Mouse (Mus musculus) megakaryocyte, embryonic 14.5 days (primary cell): ENCODE measurements at regions not wholly inside any gene's neighbourhood (a gene's known extent, or its start where the extent isn't known, plus 50 kb on each side); places are given as distances from the start of the nearest gene placed in this dataset.

Source experiments
- H3K27me3 ChIP-seq: replicated peaks from 2 replicates; pipeline ENCODE3; 2012; ENCODE audit warnings: inconsistent platforms
- H3K36me3 ChIP-seq: replicated peaks from 2 replicates; pipeline ENCODE3; 2012; ENCODE audit warnings: low read length, inconsistent platforms, mixed read lengths
- H3K4me1 ChIP-seq: 2 replicates; pipeline ENCODE4 v1.6.1; 2012; ENCODE audit warnings: inconsistent platforms
- H3K4me3 ChIP-seq: replicated peaks from 2 replicates; pipeline ENCODE3; 2012; ENCODE audit warnings: moderate library complexity, mild to moderate bottlenecking, inconsistent platforms
- H3K9me3 ChIP-seq: 2 replicates; pipeline ENCODE4 v1.6.1; 2012; ENCODE audit warnings: inconsistent platforms
- FLI1 ChIP-seq: IDR thresholded peaks from 2 replicates; pipeline ENCODE4 v1.6.1; 2012; ENCODE audit warnings: low read length, inconsistent platforms, mixed read lengths
- GATA1 ChIP-seq: IDR thresholded peaks from 3 replicates; pipeline ENCODE4 v1.6.1; 2012; ENCODE audit warnings: mixed read lengths, low read length, inconsistent platforms, borderline replicate concordance

DNA sequence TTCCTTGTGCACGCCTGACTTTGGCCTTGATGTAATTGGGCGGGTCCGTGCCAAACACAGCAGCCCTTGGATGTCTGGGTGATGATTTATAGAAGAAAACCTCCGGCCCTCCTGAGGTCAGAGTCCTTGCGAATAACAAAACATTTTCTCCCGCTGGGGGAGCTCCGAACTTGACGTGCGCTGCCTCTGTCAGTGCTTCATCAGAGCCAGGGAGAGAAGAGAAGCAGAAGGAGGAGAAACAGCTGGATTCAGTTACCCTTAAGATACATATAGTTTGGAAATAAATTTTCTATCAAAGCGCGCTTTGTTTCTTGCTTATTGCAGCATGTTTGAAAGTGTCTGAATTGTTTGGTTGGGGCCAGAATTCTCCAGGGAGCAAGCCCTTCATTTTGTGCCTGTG is 225.2 kb upstream of the Myocd start:
- no peaks in the 10 kb centered on the region for H3K4me1 ChIP-seq
- H3K27me3 ChIP-seq, result no peaks in the 10 kb centered on the region
- no peaks in the 10 kb centered on the region for H3K36me3 ChIP-seq
- no peak for TF ChIP-seq FLI1
- TF ChIP-seq GATA1, result no peak
- no peak overlapping the region for H3K4me3 ChIP-seq
- no peaks in the 10 kb centered on the region for H3K9me3 ChIP-seq

DNA sequence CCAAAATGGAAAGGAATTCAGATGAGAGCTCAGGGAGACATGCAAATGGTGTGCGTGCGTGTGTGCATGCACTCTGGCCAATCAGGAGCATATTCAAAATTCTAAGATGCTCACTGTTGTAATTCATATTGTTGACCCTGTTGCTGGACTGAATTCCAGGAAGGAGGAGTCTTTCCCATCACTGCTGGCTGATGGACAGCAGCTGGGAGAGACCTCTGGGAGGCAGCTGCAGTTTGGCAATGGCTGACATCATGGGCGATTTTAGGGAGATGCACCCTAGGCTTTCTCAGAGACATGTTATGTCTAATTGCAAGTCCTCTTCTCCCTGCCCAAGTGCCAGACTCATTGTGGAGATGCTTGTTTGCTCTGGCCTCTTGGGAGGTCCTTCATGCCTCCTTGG is 220.6 kb upstream of the Myocd start:
- Histone ChIP-seq H3K36me3 (no peaks in the 10 kb centered on the region), H3K4me3 (no peak overlapping the region), H3K27me3 (no peaks in the 10 kb centered on the region), H3K9me3 (no peaks in the 10 kb centered on the region; the same call in 1 of the 2 replicates), H3K4me1 (no peaks in the 10 kb centered on the region)
- TF ChIP-seq GATA1, result no peak
- no peak for TF ChIP-seq FLI1

GRCm38 (mm10) chr11:65475821-65476540 is 206.2 kb upstream of the Myocd start:
- Histone ChIP-seq H3K36me3 (no peaks in the 10 kb centered on the region), H3K27me3 (no peaks in the 10 kb centered on the region), H3K9me3 (no peaks in the 10 kb centered on the region), H3K4me1 (no peaks in the 10 kb centered on the region), H3K4me3 (no peak overlapping the region)
- TF ChIP-seq FLI1 (no peak), GATA1 (no peak)

- peak overlapping the region; percentile 16 for H3K4me3 ChIP-seq
These were observed 205.5 kb upstream of the Myocd start for GRCm38 (mm10) chr11:65475302-65475701.

DNA sequence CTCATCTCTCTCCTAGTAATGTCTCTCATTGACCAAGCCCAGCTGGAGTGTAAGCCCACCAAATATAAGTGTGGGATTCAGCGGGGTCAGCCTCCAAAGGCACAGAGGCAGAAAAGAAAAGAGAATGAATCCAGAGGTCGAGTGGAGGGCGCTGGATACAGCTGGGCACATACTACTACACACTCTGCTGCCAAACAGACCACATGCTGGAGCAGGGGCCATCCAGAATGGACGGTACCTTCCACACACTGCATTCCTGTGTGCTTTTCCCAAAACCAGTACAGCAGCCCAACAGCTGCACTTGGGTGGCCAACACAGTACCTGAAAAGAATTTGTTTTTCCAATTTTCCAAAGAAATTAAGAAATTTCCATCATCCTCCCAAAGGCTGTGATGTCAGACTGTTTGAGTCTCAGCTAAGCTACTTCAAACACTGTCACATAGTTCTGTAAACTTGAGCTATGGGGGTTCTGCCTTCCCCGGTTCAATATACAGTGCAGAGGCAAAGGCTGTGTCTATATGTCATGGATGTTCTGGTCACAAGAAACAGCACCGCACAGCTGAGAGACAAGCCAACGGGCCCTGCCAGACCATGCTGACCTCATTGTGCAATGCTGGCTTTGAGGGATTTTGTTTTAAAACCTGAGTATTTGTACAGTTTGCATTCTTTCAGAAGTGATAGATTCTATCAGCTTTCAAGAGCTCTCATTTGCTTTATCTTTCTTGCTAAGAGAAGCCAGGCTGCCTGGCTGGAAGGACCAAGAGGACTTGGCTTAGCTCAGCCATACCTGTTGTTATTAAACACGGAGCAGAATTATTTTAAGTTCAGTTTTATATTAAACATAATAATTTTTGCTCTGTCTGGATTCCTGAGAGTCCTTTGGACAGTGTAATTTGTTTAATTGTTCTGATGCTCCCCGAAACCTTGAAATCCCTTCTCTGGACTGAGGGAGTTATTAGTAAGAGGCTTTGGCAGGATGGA is 200.3 kb upstream of the Myocd start:
- TF ChIP-seq FLI1, result no peak
- no peak for TF ChIP-seq GATA1
- no peaks in the 10 kb centered on the region for H3K4me1 ChIP-seq

More at GRCm38 (mm10) chr11:65475302-65475701, 205.5 kb upstream of the Myocd start:
- Histone ChIP-seq H3K36me3 (no peaks in the 10 kb centered on the region), H3K27me3 (no peaks in the 10 kb centered on the region), H3K4me1 (no peaks in the 10 kb centered on the region), H3K9me3 (no peaks in the 10 kb centered on the region)
- TF ChIP-seq GATA1 (no peak), FLI1 (no peak)

DNA sequence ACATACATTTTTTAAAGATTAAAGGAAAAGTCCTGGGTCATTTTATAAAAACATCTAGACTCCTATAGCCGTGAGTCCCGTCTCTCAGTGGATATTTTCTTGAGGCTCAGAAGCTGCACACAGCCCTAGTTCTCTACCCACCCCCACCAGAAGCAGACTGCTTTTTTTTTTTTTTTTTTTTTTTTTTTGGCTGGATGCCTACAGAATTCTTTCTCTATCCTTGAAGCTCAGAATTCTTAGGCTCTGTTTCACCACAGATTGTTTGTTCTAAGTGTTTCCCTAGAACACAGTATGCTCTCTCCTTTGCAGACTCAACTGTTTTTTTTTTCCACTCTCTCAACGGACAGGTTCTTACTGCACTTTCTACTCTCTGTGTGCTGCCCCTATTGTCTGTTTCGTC is 191.3 kb upstream of the Myocd start:
- TF ChIP-seq GATA1 (no peak), FLI1 (no peak)
- Histone ChIP-seq H3K4me3 (no peak overlapping the region), H3K27me3 (no peaks in the 10 kb centered on the region), H3K36me3 (no peaks in the 10 kb centered on the region), H3K9me3 (no peaks in the 10 kb centered on the region), H3K4me1 (no peaks in the 10 kb centered on the region)

More for the DNA sequence above, 200.3 kb upstream of the Myocd start:
- no peak overlapping the region for H3K4me3 ChIP-seq
- no peaks in the 10 kb centered on the region for H3K36me3 ChIP-seq
- H3K9me3 ChIP-seq, result no peaks in the 10 kb centered on the region
- H3K27me3 ChIP-seq, result no peaks in the 10 kb centered on the region

GRCm38 (mm10) chr11:65448436-65448835 is 178.6 kb upstream of the Myocd start:
- H3K27me3 ChIP-seq, result no peaks in the 10 kb centered on the region
- H3K4me1 ChIP-seq, result no peaks in the 10 kb centered on the region
- no peak overlapping the region for H3K4me3 ChIP-seq
- no peaks in the 10 kb centered on the region for H3K9me3 ChIP-seq
- no peaks in the 10 kb centered on the region for H3K36me3 ChIP-seq
- TF ChIP-seq FLI1 (no peak), GATA1 (no peak)

DNA sequence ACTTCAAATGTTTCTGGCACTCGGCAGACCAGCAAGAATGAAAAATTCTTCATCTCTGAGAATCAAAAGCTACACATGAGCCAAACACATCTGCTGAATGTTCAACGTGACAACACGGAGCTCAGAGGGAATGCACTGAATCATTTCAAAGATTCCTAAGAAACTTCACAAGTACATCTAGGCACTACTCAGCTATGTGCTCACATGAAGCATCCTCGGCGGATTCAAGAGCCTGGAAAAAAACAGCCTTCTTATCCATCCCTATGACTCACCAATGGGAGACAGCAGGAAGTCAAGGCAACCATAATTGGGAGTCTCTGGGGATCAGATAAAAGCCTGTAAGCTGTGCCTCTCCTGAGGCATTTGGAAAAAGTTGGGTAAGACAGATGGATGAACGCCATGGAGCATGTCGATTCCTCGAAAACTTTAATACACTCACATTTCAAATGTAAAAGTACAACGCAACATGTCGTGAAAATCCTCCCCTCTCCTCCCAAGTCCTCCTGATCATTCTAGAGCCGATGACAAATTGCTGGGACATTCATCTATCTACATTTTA is 173.8 kb upstream of the Myocd start:
- peaks cover 8% of the 10 kb centered on the region; the same call in 1 of the 2 replicates for H3K9me3 ChIP-seq
- no peaks in the 10 kb centered on the region for H3K36me3 ChIP-seq
- no peaks in the 10 kb centered on the region for H3K27me3 ChIP-seq
- no peak overlapping the region for H3K4me3 ChIP-seq
- no peak for TF ChIP-seq GATA1
- H3K4me1 ChIP-seq, result no peaks in the 10 kb centered on the region

DNA sequence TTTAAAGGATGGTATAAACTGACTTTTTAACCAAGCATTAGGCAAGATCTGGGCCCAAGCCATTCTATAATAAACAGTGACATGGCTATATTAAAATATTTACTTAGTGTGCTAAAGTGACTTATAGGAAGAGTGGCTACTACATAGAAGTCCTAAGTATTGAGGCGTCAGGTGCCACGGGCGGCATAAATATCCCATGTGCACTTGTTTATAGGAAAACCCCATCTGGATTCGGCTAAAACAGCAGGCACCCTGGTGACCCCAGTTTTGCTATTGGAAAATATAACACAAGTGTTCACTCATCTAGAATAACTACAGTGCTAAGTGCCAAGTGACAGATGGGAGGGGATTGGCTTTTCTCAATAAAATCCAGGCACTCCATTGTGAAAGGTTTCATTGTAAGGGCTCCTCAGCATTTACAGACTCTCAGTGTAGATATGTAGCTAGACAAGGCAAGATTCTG is 165.9 kb upstream of the Myocd start:
- Histone ChIP-seq H3K4me3 (no peak overlapping the region), H3K4me1 (no peaks in the 10 kb centered on the region), H3K9me3 (no peaks in the 10 kb centered on the region; the same call in 1 of the 2 replicates), H3K36me3 (no peaks in the 10 kb centered on the region), H3K27me3 (no peaks in the 10 kb centered on the region)
- TF ChIP-seq GATA1 (no peak), FLI1 (no peak)

GRCm38 (mm10) chr11:65421889-65422288 is 152.1 kb upstream of the Myocd start:
- H3K4me1 ChIP-seq, result no peaks in the 10 kb centered on the region
- H3K36me3 ChIP-seq, result no peaks in the 10 kb centered on the region
- TF ChIP-seq FLI1 (no peak), GATA1 (no peak)
- peaks cover 10% of the 10 kb centered on the region for H3K9me3 ChIP-seq
- H3K27me3 ChIP-seq, result no peaks in the 10 kb centered on the region
- H3K4me3 ChIP-seq, result no peak overlapping the region
